Mouse (Mus musculus) embryonic facial prominence, embryonic 11.5 days (tissue): ENCODE measurements around the gene 1700001K19Rik. TPM values are rescaled to one million over a fixed set of nuclear protein-coding genes. Genes with fewer than 3 reads are reported as not detected.

Source experiments
- microRNA-seq: library from miRNA; unstranded; fragments of <30 nt; microRNA quantifications from one replicate; pipeline ENCODE4, GENCODE M21; 2016; ENCODE audit warnings: borderline number of aligned reads
- polyA plus RNA-seq: library from polyadenylated mRNA; unstranded; fragments of >200 nt; fragmentation: Nextera tagmentation; extraction: Ambion mirVana; gene quantifications from 2 replicates; pipeline ENCODE4 v1.2.1, GENCODE M21; 2014

1700001K19Rik gene
- polyA plus RNA-seq, 1 experiment from 2014 or later, result 0.22 TPM

Small RNA genes within 50 kb of the gene (microRNA-seq; reads per million reads assigned to microRNA genes)
- not detected for gene Gm27299

Other genes starting within 250 kb of the 1700001K19Rik start
- 177 and 193 TPM in 2 replicates for gene Ppp2r5c, start 235.5 kb downstream of the 1700001K19Rik start, polyA plus RNA-seq
- gene Dync1h1, start 81.2 kb downstream of the 1700001K19Rik start, polyA plus RNA-seq, result 52.8 and 66.7 TPM in 2 replicates
- 1,194 and 1,245 TPM in 2 replicates for gene Hsp90aa1, start 20.1 kb upstream of the 1700001K19Rik start, polyA plus RNA-seq
- 22.2 and 23.6 TPM in 2 replicates for gene Wdr20, start 55.3 kb upstream of the 1700001K19Rik start, polyA plus RNA-seq
- gene Mok, start 158.3 kb upstream of the 1700001K19Rik start, polyA plus RNA-seq, result 7.1 and 7.8 TPM in 2 replicates
- 2.2 and 3.3 TPM in 2 replicates for gene Zfp839, start 167.6 kb upstream of the 1700001K19Rik start, polyA plus RNA-seq
- 82.3 and 92.2 TPM in 2 replicates for gene Cinp, start 206.5 kb upstream of the 1700001K19Rik start, polyA plus RNA-seq
- gene Tecpr2, start 206.6 kb upstream of the 1700001K19Rik start, polyA plus RNA-seq, result 2.5 and 3.9 TPM in 2 replicates